Mouse (Mus musculus): Measurements from ENCODE around the gene Sstr3.

DNA sequence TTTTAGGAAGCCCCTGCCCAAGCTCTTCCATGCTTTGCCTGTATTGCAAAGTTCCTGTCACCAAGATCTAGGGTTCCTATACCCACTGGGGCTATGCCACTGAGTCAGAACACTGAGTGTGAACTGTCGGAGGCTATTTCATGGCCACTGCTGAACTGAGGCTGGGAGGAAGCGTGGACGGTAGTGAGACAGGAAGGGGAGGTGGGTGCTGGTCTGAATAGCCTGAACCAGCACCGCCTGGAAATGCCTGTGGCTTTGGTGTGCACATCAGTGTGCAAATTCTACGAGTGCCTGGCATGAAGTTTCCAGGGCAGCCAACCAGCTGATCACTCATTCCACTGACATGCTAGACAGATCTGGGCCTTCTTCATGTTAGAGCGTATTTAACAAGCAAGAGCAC, 22.6 kb downstream of the Sstr3 start:
- TF ChIP-seq POLR2A (IDR thresholded peaks at IDR 0.05; ENCODE audit: insufficient read depth, low read depth, low read length) (no peak), CTCF (IDR thresholded peaks at IDR 0.05; ENCODE audit: insufficient read depth, low read depth, low read length) (no peak)
